Mouse (Mus musculus): ENCODE measurements around the gene Hist1h1e. TPM values are rescaled to one million over a fixed set of nuclear protein-coding genes. Genes with fewer than 3 reads are reported as not detected.
A peak's percentile ranks its signal among the peaks of the same experiment; 100 is the strongest.

The Hist1h1e gene
- polyA plus RNA-seq (2017; shearing (Covaris generic)), result 10 to 100 TPM in 1 of 3 experiments, 1 to 10 TPM in 2; 6.7 to 25.3 (median 9.4) TPM

- ATAC-seq, result peak; percentile 35
These were observed at the start of gene Hist1h1e for GRCm38 (mm10) chr13:23622175-23622671. Gene Hist1h1e, minus strand, starts transcription at chr13:23622558.

- ATAC-seq, result no peak
These were observed 40.2 kb upstream of the Hist1h1e start for GRCm38 (mm10) chr13:23662536-23662935.

DNA sequence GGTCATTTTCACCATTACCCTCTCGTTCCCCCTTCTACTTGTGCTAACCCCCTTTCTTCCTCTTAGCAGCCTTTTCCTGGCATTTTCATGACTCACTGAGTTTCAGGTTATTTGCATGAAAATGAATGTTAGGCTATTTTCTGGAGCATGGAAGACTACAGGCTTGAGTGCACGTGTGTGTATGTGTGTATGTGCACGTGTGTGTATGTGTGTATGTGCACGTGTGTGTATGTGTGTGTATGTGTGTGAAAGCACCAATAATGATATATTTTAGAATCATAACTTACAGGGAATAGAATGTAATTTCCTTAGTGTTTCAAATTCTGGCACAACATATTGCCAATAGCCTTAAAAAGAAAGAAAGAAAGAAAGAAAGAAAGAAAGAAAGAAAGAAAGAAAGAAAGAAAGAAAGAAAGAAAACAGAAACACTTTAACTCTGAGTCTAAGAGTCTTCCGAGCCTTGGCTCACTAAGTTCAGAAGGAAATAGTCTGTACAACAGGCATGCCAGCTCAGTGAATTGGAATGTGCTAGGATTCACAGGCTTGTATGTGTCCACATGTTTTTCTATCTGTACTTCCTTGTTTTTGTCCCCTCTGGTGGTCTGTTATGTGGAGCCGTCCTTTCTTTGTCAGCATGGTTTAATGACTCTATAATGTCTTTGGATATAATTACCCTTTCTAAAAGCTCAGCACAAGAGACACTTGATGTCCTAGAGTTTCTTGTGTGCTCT is 37.4 kb upstream of the Hist1h1e start:
- no peak for ATAC-seq

DNA sequence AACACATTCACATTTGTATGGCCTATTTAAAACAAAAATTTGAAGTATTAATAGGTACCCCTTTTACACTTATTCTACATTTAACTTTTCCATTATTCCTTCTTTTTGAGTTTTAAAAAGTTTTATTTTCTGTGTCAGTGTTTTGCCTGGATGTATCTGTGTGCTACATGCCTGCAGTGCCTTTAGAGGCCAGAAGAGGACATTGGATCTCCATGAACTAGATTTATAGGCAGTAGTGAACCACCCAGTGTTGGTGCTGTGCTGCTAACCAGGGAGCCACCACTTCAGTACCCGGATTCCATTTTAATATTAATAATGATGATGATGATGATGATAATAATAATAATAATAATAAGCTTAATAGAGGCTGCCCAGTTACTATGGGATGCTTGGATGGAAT is 8.3 kb upstream of the Hist1h1e start:
- ATAC-seq, result no peak

GRCm38 (mm10) chr13:23622861-23623450 is 598 bp upstream of the Hist1h1e start:
- ATAC-seq, result no peak

- peak; percentile 74 for ATAC-seq
These were observed 705 bp downstream of the Hist1h1e start for GRCm38 (mm10) chr13:23621532-23622174.

- ATAC-seq, result peak; percentile 87
These were observed 1.4 kb downstream of the Hist1h1e start, which contains the start of gene Hist1h2be for GRCm38 (mm10) chr13:23620733-23621531. Gene Hist1h2be, minus strand, starts transcription at chr13:23621124.

GRCm38 (mm10) chr13:23620056-23620732 is 2.2 kb downstream of the Hist1h1e start:
- ATAC-seq, result no peak

DNA sequence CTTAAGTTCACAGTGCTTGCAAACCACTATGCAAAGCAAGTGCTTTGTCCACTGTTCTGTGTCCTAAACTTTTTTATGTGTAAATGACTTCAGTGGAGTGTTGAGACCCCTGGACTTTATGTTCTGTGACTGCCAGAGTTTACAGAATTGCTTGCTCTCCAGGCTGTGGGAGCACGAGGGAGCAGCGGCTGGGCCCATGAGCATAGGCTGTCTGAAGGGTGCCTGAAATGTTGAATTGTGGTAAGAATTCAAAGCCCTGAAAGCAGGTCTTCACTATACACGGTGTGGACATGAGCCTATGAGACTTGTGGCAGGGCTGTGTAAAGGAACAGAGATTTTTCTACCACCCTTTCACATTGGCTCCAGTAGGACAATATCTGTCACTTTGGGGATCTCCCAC is 10.7 kb downstream of the Hist1h1e start:
- no peak for ATAC-seq

DNA sequence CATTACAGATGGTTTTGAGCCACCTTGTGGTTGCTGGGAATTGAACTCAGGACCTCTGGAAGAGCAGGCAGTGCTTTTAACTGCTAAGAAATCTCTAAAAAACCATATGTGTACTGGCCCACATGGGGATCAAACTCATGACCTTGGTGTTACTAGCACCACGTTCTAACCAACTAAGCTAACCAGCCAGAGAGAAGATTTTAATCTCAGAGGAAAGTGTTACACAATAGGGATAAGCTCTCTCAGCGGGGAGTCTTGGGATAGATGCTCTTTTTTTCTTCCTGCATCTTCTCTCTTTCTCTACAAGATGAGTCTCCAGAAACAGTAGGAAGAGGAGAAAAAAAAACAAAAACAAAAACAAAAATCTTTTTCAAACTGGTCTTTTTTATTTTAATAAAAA is 12.0 kb downstream of the Hist1h1e start:
- no peak for ATAC-seq

DNA sequence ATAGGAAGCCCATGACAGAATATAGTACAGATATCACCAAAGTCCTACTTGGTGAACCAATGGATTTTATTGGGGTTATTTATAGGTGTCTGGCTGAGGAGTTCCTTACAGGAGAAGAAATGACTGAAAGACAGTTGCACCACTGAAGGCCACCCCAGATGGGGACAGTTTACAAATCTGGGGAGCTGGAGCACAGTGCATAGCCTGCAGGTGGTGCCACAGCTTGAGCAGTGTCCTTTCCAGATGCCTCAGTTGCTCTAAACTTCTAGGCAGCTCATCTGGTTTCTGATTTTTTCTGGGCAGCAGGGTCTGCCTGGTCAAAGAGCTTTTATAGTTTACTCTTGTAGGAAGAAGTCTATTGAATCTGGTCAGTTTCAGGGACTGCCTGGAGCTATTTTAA is 12.5 kb downstream of the Hist1h1e start:
- no peak for ATAC-seq

- ATAC-seq, result no peak
These were observed 13.1 kb downstream of the Hist1h1e start for GRCm38 (mm10) chr13:23609209-23609608.

DNA sequence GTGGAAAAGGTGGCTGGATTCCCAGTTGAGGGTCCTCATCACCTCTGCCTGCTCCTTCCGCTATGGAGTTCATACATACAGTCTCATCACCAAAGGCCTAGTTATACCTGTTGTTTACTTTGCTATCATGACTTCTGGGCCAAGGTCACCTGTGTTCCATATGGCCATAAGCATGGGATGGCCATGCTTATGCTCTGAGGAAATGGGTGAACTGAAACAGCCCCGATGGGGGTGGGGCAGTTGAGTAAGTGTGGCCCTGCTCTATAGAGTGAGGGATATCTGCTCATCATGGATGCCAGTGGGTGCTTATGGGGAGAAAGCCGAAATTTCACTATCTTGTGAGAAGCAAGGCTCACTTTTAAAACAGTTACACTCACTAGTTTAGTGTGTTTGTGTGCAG is 17.3 kb downstream of the Hist1h1e start:
- no peak for ATAC-seq

- ATAC-seq, result no peak
These were observed 17.9 kb downstream of the Hist1h1e start for GRCm38 (mm10) chr13:23604452-23604851.

- no peak for ATAC-seq
These were observed 19.1 kb downstream of the Hist1h1e start for GRCm38 (mm10) chr13:23603182-23603699.

DNA sequence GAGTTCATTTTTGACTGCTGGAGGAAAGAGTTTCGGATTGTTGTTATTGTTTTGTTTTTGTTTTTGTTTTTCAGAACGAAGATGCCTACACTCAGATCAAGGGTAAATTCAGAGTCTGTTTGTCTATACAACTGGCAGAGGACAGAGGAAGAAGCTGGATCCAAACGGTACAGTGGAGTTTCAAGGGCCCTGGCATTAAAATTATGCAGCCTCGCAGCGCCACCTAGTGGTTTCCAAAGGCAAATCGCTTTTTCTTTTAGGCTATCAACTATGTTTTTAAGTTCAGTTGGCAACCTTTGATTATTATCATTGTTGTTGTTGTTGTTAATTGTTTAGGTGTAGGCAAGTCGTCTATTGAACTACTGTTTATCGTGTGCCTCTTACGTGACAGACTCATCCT is 24.4 kb downstream of the Hist1h1e start:
- ATAC-seq, result peak; percentile 76

DNA sequence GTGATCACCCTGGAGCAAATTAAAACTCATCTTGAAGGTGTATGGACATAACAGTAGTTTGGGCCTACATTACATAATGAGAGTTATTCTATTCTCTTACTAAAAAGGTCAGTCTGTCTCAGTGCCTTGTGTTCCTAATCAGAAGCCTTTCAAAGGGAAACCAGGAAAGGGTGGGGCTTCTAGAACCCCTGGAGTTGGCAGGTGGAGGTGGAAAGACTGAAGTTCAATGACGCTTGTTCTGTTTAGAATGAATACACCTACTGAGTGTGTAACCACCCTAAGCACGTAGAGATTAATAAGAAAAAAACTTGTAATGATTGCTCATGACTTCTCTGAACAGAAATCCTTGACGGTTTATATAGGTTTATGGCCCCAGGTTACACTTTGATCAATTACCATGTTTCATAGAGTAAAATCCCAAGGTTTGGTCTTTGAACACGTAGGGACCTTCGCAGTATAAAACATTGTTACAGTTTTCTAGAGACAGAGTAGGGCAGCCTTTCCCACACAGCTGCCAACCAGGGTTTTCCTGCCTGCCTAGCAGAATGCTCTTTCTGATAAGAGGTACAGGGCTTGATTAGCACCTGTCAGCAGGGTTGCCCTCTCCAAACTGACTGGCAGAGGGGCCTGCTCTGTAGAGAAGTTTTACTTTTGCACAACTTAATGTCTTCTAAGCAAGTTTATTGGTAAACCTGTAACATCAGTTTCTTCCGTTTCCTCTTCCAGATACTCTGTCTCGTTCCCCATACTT is 26.6 kb downstream of the Hist1h1e start:
- no peak for ATAC-seq

GRCm38 (mm10) chr13:23595185-23595584 is 27.2 kb downstream of the Hist1h1e start:
- no peak for ATAC-seq

- ATAC-seq, result peak; percentile 52
These were observed 29.1 kb downstream of the Hist1h1e start for GRCm38 (mm10) chr13:23593051-23593770.

GRCm38 (mm10) chr13:23592614-23593013 is 29.7 kb downstream of the Hist1h1e start:
- no peak for ATAC-seq
